Mouse (Mus musculus) bone marrow, adult 2 months (tissue): Measurements from ENCODE around the gene Herpud1.

Source experiments
- CTCF ChIP-seq: fragments of 200-500 bp; IDR thresholded peaks from 2 replicates; pipeline ENCODE4 v1.5.1; 2011; ENCODE audit warnings: low read length, control low read depth; ENCODE audit not compliant: control insufficient read depth, insufficient read depth
- POLR2A ChIP-seq: fragments of 200-500 bp; IDR thresholded peaks from 2 replicates; pipeline ENCODE4 v1.6.1; 2011; ENCODE audit warnings: low read depth, mild to moderate bottlenecking, control low read depth, low read length, borderline replicate concordance; ENCODE audit not compliant: control insufficient read depth

GRCm38 (mm10) chr8:94409523-94409922 lies 23.3 kb downstream of the Herpud1 start:
- TF ChIP-seq POLR2A: no peak
- TF ChIP-seq CTCF: no peak
